Mouse (Mus musculus) E14TG2a.4 (cell line): ENCODE measurements around the gene Mapk11.

Source experiments
- CTCF ChIP-seq: conservative IDR thresholded peaks from 2 replicates; pipeline ENCODE4 v1.5.1; 2014; ENCODE audit warnings: low read length
- NANOG ChIP-seq: IDR thresholded peaks from 2 replicates; pipeline ENCODE4 v1.6.1; 2014; ENCODE audit warnings: borderline replicate concordance, low read length, mixed read lengths

DNA sequence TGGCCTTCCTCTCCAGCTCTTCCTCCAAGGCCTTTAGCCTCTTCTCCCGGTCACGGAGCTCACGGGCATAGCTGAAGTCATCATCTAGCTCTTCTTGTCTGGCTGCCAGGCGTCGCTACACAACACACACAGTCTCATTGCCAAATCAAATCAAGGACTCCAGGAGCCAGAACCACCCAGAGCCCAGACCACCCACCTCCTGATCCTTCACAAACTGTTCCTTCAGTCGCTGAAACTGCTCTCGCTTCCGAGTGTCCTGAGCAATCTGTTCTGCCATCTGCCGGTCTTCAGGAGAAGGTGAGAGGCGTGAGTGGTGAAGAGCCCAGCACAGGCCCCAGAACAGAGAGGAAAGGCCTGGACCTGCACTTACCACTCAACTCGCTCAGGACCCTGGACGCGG, 43.4 kb downstream of the Mapk11 start:
- TF ChIP-seq CTCF (no peak), NANOG (no peak)
